20 mouse cellular contexts compared by ENCODE assay signal in the genomic region with DNA sequence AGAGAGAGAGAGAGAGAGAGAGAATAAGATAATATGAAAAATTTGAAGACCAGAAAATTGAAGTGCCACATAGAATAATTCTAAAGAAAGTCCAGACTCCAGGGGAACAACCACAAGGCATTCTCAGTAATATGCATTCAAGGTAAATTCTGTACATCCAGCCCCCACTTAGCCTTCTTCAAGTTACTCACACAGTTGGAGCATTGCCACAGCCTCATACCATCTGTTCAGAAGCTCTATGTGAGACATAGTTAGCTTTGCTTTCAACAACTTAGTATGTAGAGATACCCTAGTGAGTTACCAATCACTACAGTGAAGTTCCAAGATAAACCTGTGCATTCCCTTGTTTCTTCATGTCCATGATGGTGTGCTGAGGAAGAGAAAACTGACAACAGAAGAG.
DNase-seq lines count a peak whose midpoint lies in the region; ATAC-seq lines count a peak whose summit lies in the region.
"Had no signal": no experiment of that assay in that cellular context is flagged by ENCODE, and none has a peak within 500 bp of the region (broad histone marks: within the 10 kb centered on the region; RNA-seq: fewer than 3 reads in every experiment).

No protein-coding gene starts in this region.

- no peak overlapping the region for H3K4me2 ChIP-seq in liver, embryonic 12.5 days
- no peak overlapping the region for H3K4me2 ChIP-seq in forebrain, embryonic 16.5 days (ENCODE audit: low read length)
- H3K4me2 ChIP-seq: forebrain, embryonic 15.5 days; liver, embryonic 11.5 days had no signal

- no peaks in the 10 kb centered on the region for H3K9me3 ChIP-seq in liver, embryonic 12.5 days (replicated peaks)
- no peaks in the 10 kb centered on the region for H3K9me3 ChIP-seq in forebrain, embryonic 16.5 days (ENCODE audit: control insufficient read depth, low read length)
- H3K9me3 ChIP-seq: forebrain, embryonic 15.5 days; hindbrain, embryonic 10.5 days; megakaryocyte, embryonic 14.5 days had no signal

- no peak overlapping the region for H3K4me3 ChIP-seq in liver, embryonic 12.5 days
- no peak overlapping the region for H3K4me3 ChIP-seq in forebrain, embryonic 16.5 days (replicated peaks; ENCODE audit: low read length)
- H3K4me3 ChIP-seq: forebrain, embryonic 15.5 days; hindbrain, embryonic 10.5 days; megakaryocyte, embryonic 14.5 days; myocyte had no signal

- H3K4me1 ChIP-seq in liver, embryonic 12.5 days: peaks cover 4% of the 10 kb centered on the region; the same call in 1 of the 2 replicates
- H3K4me1 ChIP-seq in forebrain, embryonic 16.5 days (replicated peaks; ENCODE audit: control insufficient read depth, insufficient read depth, low read length): no peaks in the 10 kb centered on the region
- H3K4me1 ChIP-seq: forebrain, embryonic 15.5 days; hindbrain, embryonic 10.5 days; megakaryocyte, embryonic 14.5 days had no signal

- H3K27ac ChIP-seq in liver, embryonic 12.5 days: no peak overlapping the region
- H3K27ac ChIP-seq in forebrain, embryonic 16.5 days (ENCODE audit: low read length): no peak overlapping the region
- H3K27ac ChIP-seq: forebrain, embryonic 15.5 days; hindbrain, embryonic 10.5 days had no signal

- no peak for ATAC-seq in liver, embryonic 12.5 days
- no peak for ATAC-seq in forebrain, embryonic 16.5 days
- ATAC-seq: forebrain, embryonic 15.5 days had no signal

- no peak overlapping the region for H3K9ac ChIP-seq in liver, embryonic 12.5 days
- H3K9ac ChIP-seq in forebrain, embryonic 16.5 days (replicated peaks; ENCODE audit: low read depth, low read length): no peak overlapping the region
- H3K9ac ChIP-seq: forebrain, embryonic 15.5 days had no signal

- DNase-seq in right cerebral cortex, adult 18-20 months: peak; percentile 51
- no peak for DNase-seq in right cerebral cortex, postnatal 4 days
- DNase-seq in frontal cortex, postnatal 36 days (ENCODE audit: low spot score in 2 of 2): peak; percentile 54 to 69
- DNase-seq in right cerebral cortex, postnatal 10 days (ENCODE audit: low spot score in 2 of 2): peak; percentile 53 to 55
- no peak for DNase-seq in cerebellum, postnatal 14 days
- DNase-seq: adrenal gland, postnatal 36 days; cerebellum, adult 2 months; gastrocnemius, postnatal 36 days; kidney, adult 2 months; kidney, postnatal 25 days; lung, adult 2 months; midbrain, embryonic 14.5 days; thymus, adult 2 months had no signal

- no peaks in the 10 kb centered on the region for H3K27me3 ChIP-seq in liver, embryonic 12.5 days (replicated peaks)
- no peaks in the 10 kb centered on the region for H3K27me3 ChIP-seq in forebrain, embryonic 16.5 days (replicated peaks; ENCODE audit: control insufficient read depth, insufficient read depth, low read length)
- H3K27me3 ChIP-seq: forebrain, embryonic 15.5 days; megakaryocyte, embryonic 14.5 days had no signal

- H3K36me3 ChIP-seq in liver, embryonic 12.5 days: no peaks in the 10 kb centered on the region
- H3K36me3 ChIP-seq in forebrain, embryonic 16.5 days (ENCODE audit: control insufficient read depth, insufficient read depth): no peaks in the 10 kb centered on the region
- H3K36me3 ChIP-seq: forebrain, embryonic 15.5 days; hindbrain, embryonic 10.5 days had no signal

Comparison
In these comparisons a context has a peak if more than half of its experiments do, and no peak if none do; other contexts are left out.
1. DNase-seq: peak in right cerebral cortex, adult 18-20 months (single experiment), frontal cortex, postnatal 36 days (2 of 2) and right cerebral cortex, postnatal 10 days (2 of 2); none in right cerebral cortex, postnatal 4 days (single experiment) and cerebellum, postnatal 14 days (0 of 2).